Mouse (Mus musculus) adrenal gland, adult 10 weeks (tissue): ENCODE data around the gene Armc6. TPM values are rescaled to one million over a fixed set of nuclear protein-coding genes. Genes with fewer than 3 reads are reported as not detected.

Source experiments
- polyA plus RNA-seq: library from polyadenylated mRNA; stranded (reverse); fragments of 350-450 nt; fragmentation: Illumina TruSeq; extraction: RNeasy Lipid Tissue Mini Kit (QIAGEN cat#74804); gene quantifications from one replicate; pipeline ENCODE4 v1.2.3, GENCODE M21; 2014; ENCODE audit warnings: low read depth, low replicate concordance

Gene Armc6
- 0.29 TPM for polyA plus RNA-seq

GRCm38 (mm10) chr8:70234080-70234780 lies at the start of gene Armc6, which contains the start of gene Sugp2:
Armc6 (minus strand) TSS chr8:70234466.
Sugp2 (plus strand) TSS chr8:70234226.

GRCm38 (mm10) chr8:70282603-70283135 lies 48.4 kb upstream of the Armc6 start, which contains the start of gene Homer3:
Homer3 (plus strand) TSS chr8:70282827.

GRCm38 (mm10) chr8:70212112-70213055 lies 21.9 kb downstream of the Armc6 start, which contains the start of gene Slc25a42:
Slc25a42 (minus strand) TSS chr8:70212305.

GRCm38 (mm10) chr8:70172043-70172681 lies 62.1 kb downstream of the Armc6 start, which contains the start of gene Tmem161a:
Tmem161a (plus strand) TSS chr8:70172356.

Other genes starting within 250 kb of the Armc6 start
- gene Gatad2a, start 238.1 kb downstream of the Armc6 start, polyA plus RNA-seq: 12.7 TPM
- 10.1 TPM for gene Mau2, start 191.7 kb downstream of the Armc6 start, polyA plus RNA-seq
- 6.7 TPM for gene Sugp1, start 191.7 kb downstream of the Armc6 start, polyA plus RNA-seq
- gene Tm6sf2, start 161.5 kb downstream of the Armc6 start, polyA plus RNA-seq: not detected
- not detected for gene Hapln4, start 151.0 kb downstream of the Armc6 start, polyA plus RNA-seq
- not detected for gene Ncan, start 113.6 kb downstream of the Armc6 start, polyA plus RNA-seq
- 1.6 TPM for gene Nr2c2ap, start 103.1 kb downstream of the Armc6 start, polyA plus RNA-seq
- 0.52 TPM for gene Rfxank, start 95.3 kb downstream of the Armc6 start, polyA plus RNA-seq
- 11.1 TPM for gene Borcs8, start 95.0 kb downstream of the Armc6 start, polyA plus RNA-seq
- not detected for gene Mef2b, start 94.8 kb downstream of the Armc6 start, polyA plus RNA-seq
- gene Tmem161a, start 62.1 kb downstream of the Armc6 start, polyA plus RNA-seq: 7.5 TPM
- gene Slc25a42, start 22.2 kb downstream of the Armc6 start, polyA plus RNA-seq: 3.5 TPM
- gene Sugp2, start 240 bp downstream of the Armc6 start, polyA plus RNA-seq: 5.9 TPM
- gene Homer3, start 48.4 kb upstream of the Armc6 start, polyA plus RNA-seq: not detected
- 4.1 TPM for gene Ddx49, start 68.0 kb upstream of the Armc6 start, polyA plus RNA-seq
- 0.82 TPM for gene Cope, start 68.1 kb upstream of the Armc6 start, polyA plus RNA-seq
- not detected for gene Cers1, start 81.3 kb upstream of the Armc6 start, polyA plus RNA-seq
- not detected for gene Gdf1, start 95.4 kb upstream of the Armc6 start, polyA plus RNA-seq
- 4.0 TPM for gene Upf1, start 118.8 kb upstream of the Armc6 start, polyA plus RNA-seq
- not detected for gene Comp, start 139.1 kb upstream of the Armc6 start, polyA plus RNA-seq
- 2.6 TPM for gene Crtc1, start 205.1 kb upstream of the Armc6 start, polyA plus RNA-seq
- 5.4 TPM for gene Klhl26, start 242.5 kb upstream of the Armc6 start, polyA plus RNA-seq